Mouse (Mus musculus) kidney, embryonic 15.5 days (tissue): Measurements from ENCODE around the gene Vps26a. TPM values are rescaled to one million over a fixed set of nuclear protein-coding genes. Genes with fewer than 3 reads are reported as not detected.

Source experiments
- polyA plus RNA-seq: library from polyadenylated mRNA; unstranded; fragments of >200 nt; fragmentation: Nextera tagmentation; extraction: Ambion mirVana; gene quantifications from 2 replicates; pipeline ENCODE4 v1.2.1, GENCODE M21; 2015

Gene Vps26a
- polyA plus RNA-seq, 1 experiment from 2014 or later = 79.3 TPM

Other genes with a start within 250 kb of the Vps26a start
- gene Tacr2, start 234.4 kb downstream of the Vps26a start, polyA plus RNA-seq = 0.06 TPM in 1 of 2 replicates, not detected in the other
- gene Hk1, start 106.9 kb downstream of the Vps26a start, polyA plus RNA-seq = 51.7 and 58.5 TPM in 2 replicates
- 4.7 and 5.2 TPM in 2 replicates for gene Hkdc1, start 64.3 kb downstream of the Vps26a start, polyA plus RNA-seq
- 0.71 and 0.72 TPM in 2 replicates for gene 4930507D05Rik, start 37.3 kb downstream of the Vps26a start, polyA plus RNA-seq
- 28.1 and 29.9 TPM in 2 replicates for gene Supv3l1, start 37.1 kb downstream of the Vps26a start, polyA plus RNA-seq
- 8.6 and 9.9 TPM in 2 replicates for gene Srgn, start 40.6 kb upstream of the Vps26a start, polyA plus RNA-seq
- gene Kif1bp, start 91.7 kb upstream of the Vps26a start, polyA plus RNA-seq = 34.0 and 35.2 TPM in 2 replicates
- 24.2 and 24.6 TPM in 2 replicates for gene Ddx21, start 115.5 kb upstream of the Vps26a start, polyA plus RNA-seq
- 122 and 126 TPM in 2 replicates for gene Ddx50, start 164.4 kb upstream of the Vps26a start, polyA plus RNA-seq
- 2.0 and 2.4 TPM in 2 replicates for gene Stox1, start 239.3 kb upstream of the Vps26a start, polyA plus RNA-seq